Mouse (Mus musculus) C2C12 (cell line): ENCODE results near the gene Calcoco2. TPM values are rescaled to one million over a fixed set of nuclear protein-coding genes. Genes with fewer than 3 reads are reported as not detected.
A peak's percentile ranks its signal among the peaks of the same experiment; 100 is the strongest.

Source experiments
- H3K27me3 ChIP-seq: one replicate; pipeline ENCODE4 v1.6.1; 2011; ENCODE audit not compliant: control insufficient read depth, insufficient read depth, insufficient read length
- H3K36me3 ChIP-seq: one replicate; pipeline ENCODE4 v1.6.1; 2011; ENCODE audit not compliant: control insufficient read depth, insufficient read depth
- H3K4me3 ChIP-seq: one replicate; pipeline ENCODE4 v1.5.1; 2011; ENCODE audit warnings: mild to moderate bottlenecking, control low read depth; ENCODE audit not compliant: poor library complexity, insufficient read depth, severe bottlenecking
- H3K79me2 ChIP-seq: one replicate; pipeline ENCODE4 v1.6.1; 2011; ENCODE audit not compliant: control insufficient read depth, insufficient read depth
- H3K79me3 ChIP-seq: one replicate; pipeline ENCODE4 v1.6.1; 2011; ENCODE audit warnings: low read depth, control low read depth
- H3ac ChIP-seq: one replicate; pipeline ENCODE3; 2011; ENCODE audit warnings: low read depth; ENCODE audit not compliant: control insufficient read depth, insufficient read length
- CEBPB ChIP-seq: IDR thresholded peaks from one replicate; pipeline ENCODE4 v1.6.1; 2011; ENCODE audit warnings: low read depth, mild to moderate bottlenecking, control low read depth, moderate library complexity
- CTCF ChIP-seq: IDR thresholded peaks from one replicate; pipeline ENCODE4 v1.5.1; 2011; ENCODE audit not compliant: control insufficient read depth, insufficient read depth, insufficient read length
- FOSL1 ChIP-seq: IDR thresholded peaks from one replicate; pipeline ENCODE4 v1.8.0; 2011; ENCODE audit warnings: mild to moderate bottlenecking, low read length; ENCODE audit not compliant: poor library complexity, insufficient read depth, severe bottlenecking
- MAX ChIP-seq: IDR thresholded peaks from one replicate; pipeline ENCODE4 v1.6.1; 2011; ENCODE audit warnings: mild to moderate bottlenecking, control low read depth
- MYOD1 ChIP-seq: IDR thresholded peaks from one replicate; pipeline ENCODE4 v1.6.1; 2011; ENCODE audit warnings: low read depth; ENCODE audit not compliant: control insufficient read depth, insufficient read length
- MYOG ChIP-seq: IDR thresholded peaks from one replicate; pipeline ENCODE4 v1.6.1; 2011; ENCODE audit not compliant: control insufficient read depth, insufficient read length; ENCODE audit errors: extremely low read depth
- USF1 ChIP-seq: IDR thresholded peaks from one replicate; pipeline ENCODE4 v1.6.1; 2011; ENCODE audit warnings: low read depth, mild to moderate bottlenecking, control low read depth, moderate library complexity
- polyA plus RNA-seq: library from polyadenylated mRNA; unstranded; fragments of >200 nt; fragmentation: generic; extraction: Trizol; gene quantifications from one replicate; pipeline ENCODE4 v1.2.1, GENCODE M21; 2012; ENCODE audit warnings: missing spikeins

The Calcoco2 gene
- polyA plus RNA-seq, 1 experiment: 0.02 TPM

DNA sequence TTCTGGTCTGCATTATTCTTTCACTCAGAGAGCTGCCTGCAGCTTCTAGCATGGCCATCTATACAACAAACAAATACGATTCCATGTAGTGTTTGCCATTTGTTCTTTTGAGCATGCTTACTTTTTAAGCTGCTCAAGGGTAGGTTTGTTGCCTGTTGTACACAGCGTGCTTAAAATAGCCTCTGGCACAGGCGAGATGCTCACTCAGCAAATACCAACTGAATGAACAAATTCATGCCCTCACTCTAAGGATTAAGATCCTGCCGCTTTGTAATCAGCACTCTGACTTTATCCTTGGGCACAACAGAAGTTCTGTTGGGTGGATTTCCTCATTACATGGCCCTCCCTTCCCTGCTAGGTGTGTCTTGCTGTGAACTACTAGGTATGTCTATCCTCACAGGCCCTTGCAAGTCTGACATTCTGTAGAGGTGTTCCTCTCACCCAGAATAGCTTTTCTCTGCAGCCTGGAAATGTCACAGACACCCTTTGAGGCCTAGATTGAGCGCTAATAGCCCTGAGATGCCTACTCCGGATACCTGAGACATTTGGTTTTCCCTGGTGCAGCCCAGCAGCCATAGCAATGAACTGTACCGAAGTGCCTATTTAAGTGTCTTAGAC is 19.0 kb downstream of the Calcoco2 start:
- H3K27me3 ChIP-seq: peaks cover 13% of the 10 kb centered on the region
- H3K79me3 ChIP-seq: no peaks in the 10 kb centered on the region
- TF ChIP-seq CTCF (no peak), CEBPB (no peak), MAX (no peak), FOSL1 (no peak), USF1 (no peak)
- H3K36me3 ChIP-seq: no peaks in the 10 kb centered on the region
- H3K79me2 ChIP-seq: no peaks in the 10 kb centered on the region
- no peak overlapping the region for H3K4me3 ChIP-seq
- H3ac ChIP-seq: no peak overlapping the region

DNA sequence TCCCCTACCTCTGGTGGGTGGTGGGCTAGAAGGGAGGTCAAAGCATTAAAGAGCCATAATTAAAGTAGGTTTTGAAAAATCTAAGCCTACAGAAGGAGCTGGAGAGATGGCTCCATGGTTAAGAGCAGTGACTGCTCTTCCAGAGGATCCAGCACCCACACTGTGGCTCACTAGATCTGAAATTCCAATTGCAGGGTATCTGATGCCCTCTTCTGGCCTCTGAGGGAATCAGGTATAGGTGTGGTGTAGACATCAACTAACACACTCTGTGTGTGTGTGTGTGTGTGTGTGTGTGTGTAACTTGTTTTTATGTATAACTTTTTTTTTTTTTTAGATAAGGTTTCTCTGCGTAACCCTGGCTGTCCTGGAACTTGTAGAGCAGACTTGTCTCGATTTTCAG is 20.7 kb downstream of the Calcoco2 start:
- TF ChIP-seq MYOD1 (no peak), CTCF (peak; percentile 8), USF1 (no peak)
- H3K36me3 ChIP-seq: no peaks in the 10 kb centered on the region

DNA sequence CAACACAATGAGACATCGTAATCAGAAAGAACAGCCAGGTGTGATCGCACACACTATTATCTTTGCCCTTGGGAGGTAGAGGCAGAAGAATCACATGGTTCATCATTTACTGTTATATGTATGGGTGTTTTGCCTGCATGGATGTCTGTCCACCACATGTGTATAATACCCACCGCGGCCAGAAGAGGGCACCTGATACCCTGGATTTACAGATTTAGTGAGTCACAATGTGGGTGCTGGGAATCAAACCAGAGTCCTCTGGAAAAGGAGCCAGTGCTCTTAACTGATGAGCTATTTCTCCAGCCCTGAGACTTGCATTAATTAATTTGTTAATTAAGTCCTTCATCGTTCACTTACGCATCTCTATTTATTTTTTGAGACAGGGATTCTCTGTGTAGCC is 23.8 kb downstream of the Calcoco2 start:
- Histone ChIP-seq H3K36me3 (no peaks in the 10 kb centered on the region), H3K27me3 (no peaks in the 10 kb centered on the region), H3K4me3 (no peak overlapping the region), H3K79me2 (no peaks in the 10 kb centered on the region), H3ac (no peak overlapping the region), H3K79me3 (no peaks in the 10 kb centered on the region)
- TF ChIP-seq CTCF (no peak), USF1 (no peak), CEBPB (no peak)

More for the DNA sequence above, 20.7 kb downstream of the Calcoco2 start:
- no peak overlapping the region for H3K4me3 ChIP-seq
- no peak overlapping the region for H3ac ChIP-seq
- no peaks in the 10 kb centered on the region for H3K27me3 ChIP-seq
- H3K79me2 ChIP-seq: no peaks in the 10 kb centered on the region
- no peaks in the 10 kb centered on the region for H3K79me3 ChIP-seq

DNA sequence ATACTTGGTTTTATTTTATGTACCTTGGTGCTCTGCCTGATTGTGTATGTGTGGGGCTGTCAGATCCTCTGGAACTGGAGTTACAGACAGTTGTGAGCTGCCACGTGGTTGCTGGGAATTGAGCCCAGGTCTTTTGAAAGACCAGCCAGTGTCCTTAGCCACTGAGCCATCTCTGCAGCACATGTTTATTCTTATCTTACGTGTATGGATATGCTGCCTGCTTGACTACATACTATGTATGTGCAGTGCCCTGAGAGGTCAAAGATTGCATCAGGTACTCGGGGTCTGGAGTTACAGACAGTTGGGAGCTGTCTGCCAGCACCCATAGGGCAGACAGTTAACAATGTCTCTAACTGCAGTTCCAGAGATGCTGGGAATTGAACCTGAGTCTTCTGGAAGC is 29.1 kb downstream of the Calcoco2 start:
- H3K4me3 ChIP-seq: no peak overlapping the region
- H3K27me3 ChIP-seq: no peaks in the 10 kb centered on the region
- H3K79me2 ChIP-seq: no peaks in the 10 kb centered on the region
- H3ac ChIP-seq: no peak overlapping the region
- no peaks in the 10 kb centered on the region for H3K79me3 ChIP-seq
- H3K36me3 ChIP-seq: no peaks in the 10 kb centered on the region
- TF ChIP-seq USF1: no peak
- TF ChIP-seq MYOG: no peak
- no peak for TF ChIP-seq MAX
- no peak for TF ChIP-seq MYOD1
- no peak for TF ChIP-seq CTCF
- no peak for TF ChIP-seq FOSL1
- no peak for TF ChIP-seq CEBPB

DNA sequence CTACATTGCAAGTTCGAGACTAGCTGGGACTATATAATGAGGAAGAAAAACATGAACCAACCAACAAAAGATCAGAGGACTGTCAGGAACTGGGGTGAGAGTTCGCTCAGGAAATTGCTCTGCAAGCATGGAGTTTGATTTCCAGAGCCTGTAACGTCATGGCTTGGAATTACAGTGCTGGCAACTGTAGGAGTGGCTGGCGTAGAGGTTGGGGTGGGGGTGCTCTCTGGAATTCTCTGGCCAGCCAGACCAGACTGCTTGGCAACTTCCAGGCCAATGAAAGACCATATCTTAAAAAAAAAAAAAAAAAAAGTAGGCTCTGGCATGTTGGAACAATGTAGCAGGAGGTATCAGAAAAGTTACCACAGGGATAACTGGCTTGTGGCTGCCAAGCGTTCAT is 31.0 kb downstream of the Calcoco2 start:
- TF ChIP-seq MYOG (no peak), MYOD1 (no peak), FOSL1 (no peak), CTCF (no peak), USF1 (no peak), MAX (no peak), CEBPB (no peak)
- no peaks in the 10 kb centered on the region for H3K79me3 ChIP-seq
- H3ac ChIP-seq: no peak overlapping the region
- H3K79me2 ChIP-seq: no peaks in the 10 kb centered on the region
- no peaks in the 10 kb centered on the region for H3K27me3 ChIP-seq
- no peaks in the 10 kb centered on the region for H3K36me3 ChIP-seq
- H3K4me3 ChIP-seq: no peak overlapping the region

DNA sequence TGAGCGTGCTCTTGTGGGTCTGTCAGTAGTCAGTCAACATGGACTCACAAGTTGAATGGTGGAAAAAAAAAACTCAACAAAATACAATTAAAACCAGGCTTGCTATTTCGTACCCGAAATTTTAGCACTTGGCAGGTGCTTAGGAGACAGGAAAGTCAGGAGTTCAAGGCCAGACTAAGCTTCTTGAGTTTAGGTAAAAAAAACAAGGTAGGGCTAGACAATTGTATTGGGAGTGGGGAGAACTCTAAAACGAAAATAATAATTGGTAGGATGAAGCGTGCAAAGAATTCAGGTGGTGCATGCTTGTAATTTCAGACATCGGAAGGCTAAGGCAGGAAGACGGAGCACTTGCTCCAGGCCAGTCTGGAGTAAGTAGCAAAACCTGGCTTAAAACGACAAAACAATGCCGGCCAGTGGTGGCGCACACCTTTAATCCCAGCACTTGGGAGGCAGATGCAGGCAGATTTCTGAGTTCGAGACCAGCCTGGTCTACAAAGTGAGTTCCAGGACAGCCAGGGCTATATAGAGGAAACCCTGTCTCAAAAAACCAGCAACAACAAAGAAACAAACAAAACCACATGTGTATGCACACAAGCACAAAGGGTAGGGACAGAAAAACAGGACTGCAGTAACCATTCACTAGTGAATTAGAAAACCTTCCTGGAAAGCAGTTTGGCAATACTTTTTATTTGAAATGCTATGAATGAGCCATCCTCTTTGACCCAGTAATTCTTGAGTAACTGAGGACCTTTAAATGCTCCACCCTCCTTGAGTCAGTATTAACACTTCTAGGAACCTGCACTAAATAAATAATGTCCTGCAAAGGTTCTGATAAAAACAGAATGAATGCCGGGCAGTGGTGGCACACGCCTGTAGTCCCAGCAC is 35.3 kb downstream of the Calcoco2 start:
- Histone ChIP-seq H3ac (peak overlapping the region; percentile 45), H3K4me3 (peak overlapping the region; percentile 32), H3K79me3 (peaks cover 16% of the 10 kb centered on the region), H3K27me3 (no peaks in the 10 kb centered on the region), H3K36me3 (peaks cover 15% of the 10 kb centered on the region), H3K79me2 (peaks cover 31% of the 10 kb centered on the region)
- no peak for TF ChIP-seq MYOG
- no peak for TF ChIP-seq CTCF
- TF ChIP-seq FOSL1: no peak
- no peak for TF ChIP-seq CEBPB
- no peak for TF ChIP-seq MYOD1
- TF ChIP-seq MAX: no peak
- no peak for TF ChIP-seq USF1
